Mouse (Mus musculus) frontal cortex, adult 2 months (tissue): ENCODE measurements around the gene Clic4. TPM values are rescaled to one million over a fixed set of nuclear protein-coding genes. Genes with fewer than 3 reads are reported as not detected.
A peak's percentile ranks its signal among the peaks of the same experiment; 100 is the strongest.

Experiments used
- DNase-seq, 2 experiments: peaks; one replicate each; pipeline ENCODE4 v3.0.0; 2022; ENCODE audit warnings: low spot score in 1 of 2; ENCODE audit errors: extremely low spot score in 1 of 2
- polyA plus RNA-seq: library from polyadenylated mRNA; depleted of rRNA; stranded (reverse); fragments of >200 nt; gene quantifications from 2 replicates; pipeline ENCODE4 v1.2.3, GENCODE M21; 2012; rRNA removed

Clic4 gene
- polyA plus RNA-seq, result 67.3 and 73.5 TPM in 2 replicates

- peak; percentile 90 to 94 for DNase-seq
Observed at GRCm38 (mm10) chr4:135272640-135273306, at the start of gene Clic4. TSS of gene Clic4 (minus strand) at chr4:135272814.

- DNase-seq, result peak in 1 of 2 experiments; percentile 84
Observed at GRCm38 (mm10) chr4:135317966-135318365, 45.4 kb upstream of the Clic4 start.

GRCm38 (mm10) chr4:135317539-135317938 lies 44.9 kb upstream of the Clic4 start:
- DNase-seq, result no peak

GRCm38 (mm10) chr4:135315287-135315686 lies 42.7 kb upstream of the Clic4 start:
- DNase-seq, result no peak

GRCm38 (mm10) chr4:135314419-135314832 lies 41.8 kb upstream of the Clic4 start:
- no peak for DNase-seq

- peak in 1 of 2 experiments; percentile 38 for DNase-seq
Observed at GRCm38 (mm10) chr4:135313761-135314241, 41.2 kb upstream of the Clic4 start.

- no peak for DNase-seq
Observed at GRCm38 (mm10) chr4:135313111-135313691, 40.6 kb upstream of the Clic4 start.

GRCm38 (mm10) chr4:135312706-135313105 lies 40.1 kb upstream of the Clic4 start:
- DNase-seq, result peak in 1 of 2 experiments; percentile 35

- no peak for DNase-seq
Observed at GRCm38 (mm10) chr4:135310371-135310770, 37.8 kb upstream of the Clic4 start.

- DNase-seq, result no peak
Observed at GRCm38 (mm10) chr4:135309726-135310125, 37.1 kb upstream of the Clic4 start.

GRCm38 (mm10) chr4:135309112-135309659 lies 36.6 kb upstream of the Clic4 start:
- DNase-seq, result no peak

- DNase-seq, result peak in 1 of 2 experiments; percentile 27
Observed at GRCm38 (mm10) chr4:135306971-135307632, 34.5 kb upstream of the Clic4 start.

- no peak for DNase-seq
Observed at GRCm38 (mm10) chr4:135306533-135306932, 33.9 kb upstream of the Clic4 start.

- no peak for DNase-seq
Observed at GRCm38 (mm10) chr4:135302261-135302660, 29.6 kb upstream of the Clic4 start.

- no peak for DNase-seq
Observed at GRCm38 (mm10) chr4:135301166-135301565, 28.6 kb upstream of the Clic4 start.

GRCm38 (mm10) chr4:135300248-135301041 lies 27.8 kb upstream of the Clic4 start:
- DNase-seq, result no peak

GRCm38 (mm10) chr4:135298680-135299079 lies 26.1 kb upstream of the Clic4 start:
- DNase-seq, result no peak

GRCm38 (mm10) chr4:135297931-135298546 lies 25.4 kb upstream of the Clic4 start:
- peak; percentile 44 to 76 for DNase-seq

- no peak for DNase-seq
Observed at GRCm38 (mm10) chr4:135297146-135297545, 24.5 kb upstream of the Clic4 start.

GRCm38 (mm10) chr4:135296565-135296964 lies 24.0 kb upstream of the Clic4 start:
- DNase-seq, result no peak
